ENCODE assay signal across 15 mouse cellular contexts in the genomic region with DNA sequence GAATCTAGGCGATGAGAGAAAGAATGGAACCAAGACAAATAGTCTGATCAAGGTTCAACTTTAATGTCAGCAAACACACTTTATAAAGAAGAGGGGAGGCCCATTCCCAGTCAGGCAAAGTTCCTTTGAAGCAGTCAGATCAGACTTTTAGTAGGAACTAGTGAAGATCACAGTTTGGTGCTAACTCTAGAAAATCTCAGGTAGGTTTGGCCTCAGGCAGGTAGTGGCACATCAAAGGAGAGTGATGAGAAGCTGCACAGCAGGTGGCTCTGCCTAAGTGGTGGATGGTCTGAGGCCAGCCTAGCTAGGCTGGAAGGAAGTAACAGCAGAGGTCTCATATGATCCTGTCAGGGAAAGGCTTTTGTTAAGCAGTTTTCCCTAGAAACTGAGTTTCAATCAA. TPM values are rescaled to one million over a fixed set of nuclear protein-coding genes. Genes with fewer than 3 reads are reported as not detected.
A peak's percentile ranks its signal among the peaks of the same experiment; 100 is the strongest.
DNase-seq lines count a peak whose midpoint lies in the region.
"Not testable (repeated sequence)": the region's sequence is repeated elsewhere in the genome, so short reads cannot be mapped to it uniquely, and the experiment has no call there.
"Had no signal": no experiment of that assay in that cellular context is flagged by ENCODE, and none has a peak within 500 bp of the region (broad histone marks: within the 10 kb centered on the region; RNA-seq: fewer than 3 reads in every experiment).

No protein-coding gene starts in this region.

- H3K36me3 ChIP-seq in ES-E14 (ENCODE audit: control insufficient read depth, insufficient read depth, low read length, poor library complexity, severe bottlenecking), result not testable (repeated sequence)

- in situ Hi-C loops in ES-E14 (cut with MboI; ENCODE audit: low sequenced_read_pairs in 2 of 2, unreplicated experiment in 2 of 2), result not testable (repeated sequence)

- not testable (repeated sequence) for H3K27ac ChIP-seq in ES-E14 (ENCODE audit: insufficient read depth, low read depth, low read length, poor library complexity, severe bottlenecking)

- H3K9me3 ChIP-seq in ES-E14 (ENCODE audit: control insufficient read depth, insufficient read depth, low read depth, low read length), result not testable (repeated sequence)

- H3K4me3 ChIP-seq in ES-E14 (ENCODE audit: insufficient read depth in 1 of 2, low read depth in 1 of 2, low read length in 2 of 2, poor library complexity in 1 of 2, severe bottlenecking in 1 of 2), result not testable (repeated sequence)

- H3K9ac ChIP-seq in ES-E14 (ENCODE audit: insufficient read depth, low read depth, low read length, poor library complexity, severe bottlenecking), result not testable (repeated sequence)

- peak; percentile 54 for DNase-seq in ES-CJ7 (ENCODE audit: low read depth, low spot score)
- peak; percentile 64 for DNase-seq in ES-E14 (ENCODE audit: low read depth, low spot score)
- peak; percentile 34 for DNase-seq in R1 (ENCODE audit: low read depth, low spot score)
- DNase-seq in ZHBTc4 (ENCODE audit: low read depth, low spot score), result peak; percentile 79

- not testable (repeated sequence) for H3K4me1 ChIP-seq in ES-E14 (ENCODE audit: control insufficient read depth in 2 of 2, insufficient read depth in 2 of 2, low read length in 2 of 2, poor library complexity in 1 of 2)

RNA-seq across cellular contexts. Expression of gene Defa21, which starts 14.8 kb away (rescaled TPM):
- total RNA-seq in ES-E14 (2012; rRNA removed), result not detected in 2 replicates
- total RNA-seq: adrenal gland, adult 18-20 months; adrenal gland, adult 2 months; adrenal gland, adult 8-10 months; adrenal gland, postnatal 10 days; adrenal gland, postnatal 14 days; adrenal gland, postnatal 25 days; adrenal gland, postnatal 36 days; adrenal gland, postnatal 4 days; CH12.LX; G1E; MEL had no signal

RNA-seq across cellular contexts. Expression of gene Defa23, which starts 44.3 kb away (rescaled TPM):
- total RNA-seq in ES-E14 (2012; rRNA removed), result not detected in 2 replicates
- total RNA-seq: adrenal gland, adult 18-20 months; adrenal gland, adult 2 months; adrenal gland, adult 8-10 months; adrenal gland, postnatal 10 days; adrenal gland, postnatal 14 days; adrenal gland, postnatal 25 days; adrenal gland, postnatal 36 days; adrenal gland, postnatal 4 days; CH12.LX; G1E; MEL had no signal

RNA-seq across cellular contexts. Expression of gene Defa35, which starts 54.3 kb away (rescaled TPM):
- total RNA-seq in ES-E14 (2012; rRNA removed), result not detected in 2 replicates
- total RNA-seq: adrenal gland, adult 18-20 months; adrenal gland, adult 2 months; adrenal gland, adult 8-10 months; adrenal gland, postnatal 10 days; adrenal gland, postnatal 14 days; adrenal gland, postnatal 25 days; adrenal gland, postnatal 36 days; adrenal gland, postnatal 4 days; CH12.LX; G1E; MEL had no signal
